Mouse (Mus musculus): ENCODE measurements around the gene Ano10.
"Not testable (repeated sequence)": the region's sequence is repeated elsewhere in the genome, so short reads cannot be mapped to it uniquely, and the experiment has no call there.

The Ano10 gene

DNA sequence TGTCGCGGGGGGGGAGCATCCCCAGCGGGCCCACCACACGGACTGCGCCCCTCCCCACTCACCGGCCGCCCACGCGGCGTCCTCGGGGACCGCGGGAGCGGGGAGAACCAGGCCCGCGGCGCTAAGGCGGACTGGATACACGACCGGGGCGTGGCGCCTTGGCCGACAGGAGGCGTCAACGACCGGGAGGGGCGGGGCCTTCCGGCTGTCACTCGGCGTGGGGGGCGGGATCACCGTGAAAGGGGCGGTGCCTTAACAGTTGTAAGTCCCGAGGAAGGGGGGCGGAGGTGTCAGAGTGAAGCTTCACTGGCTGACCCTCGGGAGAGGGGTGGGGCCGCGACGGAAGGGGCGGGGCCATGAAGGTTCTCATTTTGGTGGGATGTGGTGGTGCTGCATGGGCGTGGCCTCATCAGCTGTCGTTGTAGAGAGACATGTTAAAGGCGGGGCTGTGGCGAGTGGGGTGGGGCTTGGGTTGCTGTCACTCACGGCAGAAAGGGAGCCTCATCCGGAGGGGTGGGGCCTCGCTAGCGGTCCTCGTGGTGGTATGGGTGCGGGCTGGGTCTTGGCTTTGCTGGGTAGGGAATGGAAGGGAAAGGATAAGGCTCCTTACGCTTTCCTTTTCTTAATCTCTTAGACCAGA lies at the start of gene Ano10:
Gene Ano10, minus strand, starts transcription at position 182 of the 640 bp plus-strand sequence.
- DNase-seq, result peak; percentile 98 to 99

DNA sequence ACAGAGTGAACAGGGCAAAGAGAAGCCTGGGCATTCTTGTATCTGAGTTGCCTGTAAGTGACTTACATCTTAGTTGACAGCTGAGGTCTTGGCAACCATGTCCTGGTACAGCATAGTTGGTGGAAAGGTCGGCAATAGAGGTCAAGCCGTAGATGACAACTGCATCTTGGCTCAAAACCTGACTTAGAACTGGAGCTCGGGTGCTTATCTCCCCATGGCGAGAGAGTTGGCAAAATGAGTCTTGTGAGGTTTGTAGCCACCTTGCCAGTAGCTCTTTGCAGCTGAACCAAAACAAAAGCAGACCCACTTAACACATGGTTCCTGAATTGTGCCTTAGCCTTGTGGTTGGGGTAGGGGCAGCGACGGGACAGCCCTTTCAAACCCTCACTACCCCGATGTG lies 49.2 kb upstream of the Ano10 start:
- no peak for DNase-seq

DNA sequence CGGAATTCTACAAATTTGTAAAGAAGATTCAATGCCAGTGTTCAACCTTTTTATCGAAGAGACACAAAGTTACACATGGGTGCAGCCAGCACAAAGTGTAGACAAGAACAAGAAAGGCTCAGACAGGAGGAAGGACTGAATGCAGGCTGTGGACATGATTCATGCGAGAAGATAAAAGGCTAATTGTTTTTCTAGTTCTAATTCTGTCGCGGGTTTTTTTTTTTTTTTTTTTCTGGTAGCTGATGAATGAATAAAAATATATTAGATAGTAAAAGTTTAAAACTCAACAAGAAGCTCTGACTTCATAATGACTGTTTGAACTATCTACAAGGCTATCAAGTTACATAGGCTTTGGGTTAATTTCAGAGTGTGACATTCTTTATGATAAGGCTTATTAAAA lies 45.7 kb upstream of the Ano10 start:
- DNase-seq, result no peak

DNA sequence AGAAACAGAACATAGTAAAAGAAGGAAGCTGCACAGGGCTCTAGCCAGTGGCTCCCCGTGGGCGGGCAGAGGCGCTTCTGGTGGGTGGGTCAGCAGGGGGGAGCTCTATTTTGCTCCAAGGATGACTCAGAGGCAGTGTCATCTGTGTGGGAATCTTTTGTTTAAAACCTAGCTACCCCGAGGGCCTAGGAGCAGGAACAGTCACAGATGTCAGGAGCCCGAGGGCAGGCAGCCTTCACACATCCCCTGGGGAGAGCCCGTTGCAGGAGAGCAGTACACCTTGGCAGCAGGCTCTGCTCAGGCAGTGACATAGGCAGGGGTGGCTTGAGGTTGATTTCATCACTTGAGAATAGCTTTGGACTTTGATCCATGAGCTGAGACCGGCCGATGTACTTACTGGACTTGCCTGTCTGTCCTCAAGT lies 43.3 kb upstream of the Ano10 start:
- peak; percentile 69 to 80 for DNase-seq

DNA sequence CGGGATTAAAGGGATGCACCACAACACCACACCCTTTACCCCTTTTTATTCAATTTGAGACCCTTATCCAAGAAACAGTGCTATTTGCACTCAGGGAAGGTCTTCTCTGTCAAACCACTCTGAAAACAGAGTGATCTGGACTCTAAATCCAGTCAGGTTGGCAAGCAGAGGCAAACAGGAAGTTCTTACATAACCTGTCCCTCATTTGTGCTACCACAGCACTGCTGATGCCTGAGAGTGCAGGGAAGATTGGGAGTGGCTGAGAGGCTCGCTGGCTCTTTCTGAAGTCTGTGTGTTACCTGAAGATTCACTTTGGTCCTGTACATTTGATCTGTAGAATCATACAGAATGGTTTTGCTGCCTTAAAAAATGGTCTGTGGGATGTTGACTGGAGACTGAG lies 42.5 kb upstream of the Ano10 start:
- DNase-seq, result peak; percentile 56 to 66

DNA sequence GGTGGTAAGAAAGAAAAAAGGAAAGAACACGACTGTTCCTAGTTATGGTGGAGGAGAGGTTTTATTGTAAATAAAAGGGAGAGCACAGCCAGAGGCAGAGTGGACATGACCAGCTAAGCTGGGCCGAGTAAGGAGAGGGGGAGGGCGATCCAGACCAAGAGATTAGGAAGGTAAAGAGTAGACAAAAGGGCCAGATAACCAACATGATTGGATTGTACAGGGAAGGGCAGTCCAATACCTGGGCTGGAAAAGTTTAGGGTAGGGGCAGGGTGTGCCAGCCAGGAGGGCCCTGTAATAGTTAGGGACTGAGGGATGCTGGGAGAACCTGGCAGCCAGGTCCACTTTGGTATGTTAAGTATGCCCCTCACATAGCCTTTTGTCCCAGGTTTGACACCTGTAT lies 34.0 kb upstream of the Ano10 start:
- DNase-seq, result no peak

DNA sequence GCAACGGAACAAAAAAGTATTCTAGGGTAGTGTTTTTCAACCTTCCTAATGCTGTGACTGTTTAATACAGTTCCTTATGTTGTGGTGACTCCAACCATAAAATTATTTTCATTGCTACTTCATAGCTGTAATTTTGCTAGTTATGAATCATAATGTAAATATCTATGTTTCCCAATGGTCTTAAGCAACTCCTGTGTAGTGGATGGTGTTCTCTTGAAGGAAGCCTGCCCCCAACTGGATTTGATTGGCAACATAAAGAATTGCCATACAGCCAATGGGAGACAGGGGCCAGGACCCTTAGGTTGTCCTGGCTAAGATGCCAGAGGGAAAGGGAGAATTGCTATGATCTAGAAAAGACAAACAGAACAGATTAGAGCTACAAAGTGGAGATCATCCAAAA lies 31.8 kb upstream of the Ano10 start:
- DNase-seq, result no peak

DNA sequence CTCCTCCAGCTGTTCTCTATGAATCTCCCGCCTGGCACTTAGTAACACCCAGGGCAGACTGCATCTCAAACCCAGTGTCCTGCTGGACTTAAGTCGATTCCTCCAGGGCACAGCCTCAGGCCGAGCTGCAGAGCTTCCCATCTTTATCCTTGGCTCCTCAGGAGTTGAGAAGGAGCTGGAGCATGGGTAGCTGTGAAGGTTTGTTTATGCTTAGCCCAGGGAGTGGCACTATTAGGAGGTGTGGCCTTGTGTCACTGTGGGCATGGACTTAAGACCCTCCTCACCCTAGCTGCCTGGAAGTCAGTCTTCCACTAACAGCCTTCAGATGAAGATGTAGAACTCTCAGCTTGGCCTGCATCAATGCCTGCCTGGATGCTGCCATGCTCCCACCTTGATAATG lies 28.1 kb upstream of the Ano10 start:
- DNase-seq, result no peak

DNA sequence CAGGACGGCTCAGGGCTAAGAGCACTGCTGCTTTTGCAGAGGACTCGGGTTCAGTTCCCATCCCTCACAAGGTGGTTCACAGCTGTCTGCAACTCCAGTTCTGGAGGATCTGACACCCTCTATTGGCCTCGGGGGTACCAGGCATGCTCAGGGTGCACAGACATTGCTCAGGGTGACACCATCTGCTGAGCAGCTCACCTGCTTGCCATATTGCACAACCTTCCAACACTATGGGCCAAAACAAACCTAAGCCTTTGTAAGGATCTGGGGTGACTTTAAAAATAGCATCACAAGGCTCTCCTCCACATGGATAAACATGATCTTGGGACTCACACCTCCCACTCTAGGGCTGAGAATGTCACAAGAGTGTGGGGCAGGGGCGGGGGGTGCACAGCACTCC lies 26.4 kb upstream of the Ano10 start:
- no peak for DNase-seq

DNA sequence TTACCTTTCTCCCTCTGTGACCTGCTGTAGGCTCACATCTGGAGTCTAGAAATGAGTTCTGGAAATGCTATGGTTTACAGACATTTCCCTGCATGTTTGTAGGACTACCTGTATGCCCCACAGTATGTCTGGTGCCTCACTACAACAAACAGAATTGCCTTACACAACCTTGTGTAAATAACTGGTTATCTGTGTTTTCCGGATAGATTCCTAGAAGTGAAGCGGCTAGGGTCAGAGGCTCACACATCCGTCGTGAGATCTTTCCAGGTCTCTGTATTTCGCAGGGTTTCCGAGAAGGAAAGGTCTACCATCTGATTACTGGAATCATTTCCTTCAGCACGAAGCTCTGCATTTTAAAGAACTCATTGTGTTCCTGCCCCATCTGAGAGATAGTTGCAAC lies 22.3 kb upstream of the Ano10 start:
- DNase-seq, result no peak

DNA sequence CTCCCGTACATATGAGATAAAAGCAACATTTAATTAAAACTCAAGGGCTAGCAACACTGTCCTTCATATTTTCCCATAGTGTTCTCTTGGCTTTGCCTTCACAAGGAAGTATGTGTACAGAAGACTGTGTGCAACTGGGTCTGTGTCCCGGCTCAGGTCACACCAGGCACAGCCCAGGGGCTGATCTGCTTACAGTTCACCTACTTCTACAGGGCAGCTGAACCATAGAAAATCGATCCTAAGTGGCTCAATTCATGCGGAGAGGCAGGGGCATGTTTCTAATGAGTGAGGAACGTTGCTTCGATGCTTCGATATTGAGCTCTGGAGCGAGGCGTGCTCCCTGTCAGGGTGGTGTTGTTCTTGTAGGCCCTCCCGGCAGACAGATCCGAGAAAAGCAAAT lies 21.3 kb upstream of the Ano10 start:
- DNase-seq, result no peak

DNA sequence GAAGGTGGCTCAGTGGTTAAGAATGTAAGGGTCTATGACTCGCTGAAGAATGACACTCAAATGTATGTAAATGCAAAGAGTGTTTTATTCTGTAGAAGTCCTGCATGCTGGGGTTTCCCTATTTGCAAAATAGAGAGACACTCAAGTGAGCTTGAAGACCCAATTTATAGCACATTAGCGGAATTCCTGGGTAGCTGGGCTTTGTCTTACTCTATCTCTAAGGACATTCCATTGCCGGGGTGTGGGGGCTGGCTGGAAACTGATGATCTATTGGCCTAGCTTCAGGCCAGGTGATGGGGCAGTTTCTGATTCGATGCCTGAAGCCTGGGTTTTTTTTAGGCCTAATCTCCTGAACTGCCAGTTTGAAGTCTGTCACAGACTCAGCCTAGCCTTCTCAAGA lies 20.7 kb upstream of the Ano10 start:
- no peak for DNase-seq

DNA sequence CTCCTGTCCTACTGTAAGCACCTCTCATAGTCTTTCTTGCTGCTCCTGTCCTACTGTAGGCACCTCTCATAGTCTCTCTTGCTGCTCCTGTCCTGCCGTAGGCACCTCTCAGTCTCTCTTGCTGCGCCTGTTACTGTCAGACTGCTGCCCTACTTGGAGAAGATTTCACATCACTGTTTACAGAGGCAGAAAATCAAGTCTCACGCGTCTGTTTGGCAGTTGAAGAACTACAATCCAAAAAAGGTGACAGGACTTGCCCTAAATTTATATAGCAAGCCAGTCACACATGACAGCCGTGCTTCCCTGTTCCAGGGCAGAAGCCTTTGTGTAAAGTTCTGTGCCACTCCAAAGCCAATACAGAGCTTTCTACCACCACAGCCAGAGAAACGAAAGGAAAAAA lies 20.2 kb upstream of the Ano10 start:
- DNase-seq, result no peak

DNA sequence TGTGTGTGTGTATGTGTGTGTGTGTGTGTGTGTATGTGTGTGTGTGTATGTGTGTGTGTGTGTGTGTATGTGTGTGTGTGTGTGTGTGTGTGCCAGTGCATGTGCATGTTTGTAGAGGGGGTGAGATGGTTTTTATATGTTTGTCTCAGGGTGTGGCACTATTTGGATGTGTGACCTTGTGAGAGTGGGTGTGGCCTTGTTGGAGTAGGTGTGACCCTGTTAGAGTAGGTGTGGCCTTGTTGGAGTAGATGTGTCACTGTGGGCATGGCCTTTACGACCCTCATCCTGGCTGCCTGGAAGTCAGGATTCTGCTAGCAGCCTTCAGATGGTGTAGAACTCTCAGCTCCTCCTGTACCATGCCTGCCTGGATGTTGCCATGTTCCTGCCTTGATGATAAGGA lies 18.9 kb upstream of the Ano10 start:
- DNase-seq, result not testable (repeated sequence)

DNA sequence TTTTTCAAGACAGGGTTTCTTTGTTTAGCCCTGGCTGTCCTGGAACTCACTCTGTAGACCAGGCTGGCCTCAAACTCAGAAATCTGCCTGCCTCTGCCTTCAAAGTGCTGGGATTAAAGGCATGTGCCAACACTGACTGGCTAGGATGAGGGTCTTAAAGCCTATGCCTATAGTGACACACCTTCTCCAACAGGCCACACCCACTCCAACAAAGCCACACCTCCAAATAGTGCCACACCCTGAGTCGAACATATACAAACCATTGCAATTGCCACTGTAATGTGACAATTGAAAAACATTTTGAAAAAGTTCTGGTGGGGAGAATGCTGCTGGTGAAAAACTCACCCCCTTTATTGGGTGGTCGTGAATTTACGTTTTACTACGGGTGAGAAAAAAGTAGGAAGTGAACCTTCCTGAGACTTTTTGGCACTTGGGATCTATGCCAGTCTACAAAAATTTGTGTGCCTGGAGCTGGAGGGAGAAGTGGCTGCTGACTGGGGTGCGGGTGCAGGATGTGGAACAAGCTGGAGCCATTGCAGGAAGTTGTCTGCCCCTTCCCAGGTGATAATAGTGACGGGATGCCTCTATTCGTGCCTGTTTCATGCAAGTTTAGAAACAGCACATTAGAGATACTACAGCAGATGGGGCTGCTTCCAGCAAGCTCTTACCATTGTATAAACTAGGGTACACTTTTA lies 18.2 kb upstream of the Ano10 start:
- DNase-seq, result no peak

DNA sequence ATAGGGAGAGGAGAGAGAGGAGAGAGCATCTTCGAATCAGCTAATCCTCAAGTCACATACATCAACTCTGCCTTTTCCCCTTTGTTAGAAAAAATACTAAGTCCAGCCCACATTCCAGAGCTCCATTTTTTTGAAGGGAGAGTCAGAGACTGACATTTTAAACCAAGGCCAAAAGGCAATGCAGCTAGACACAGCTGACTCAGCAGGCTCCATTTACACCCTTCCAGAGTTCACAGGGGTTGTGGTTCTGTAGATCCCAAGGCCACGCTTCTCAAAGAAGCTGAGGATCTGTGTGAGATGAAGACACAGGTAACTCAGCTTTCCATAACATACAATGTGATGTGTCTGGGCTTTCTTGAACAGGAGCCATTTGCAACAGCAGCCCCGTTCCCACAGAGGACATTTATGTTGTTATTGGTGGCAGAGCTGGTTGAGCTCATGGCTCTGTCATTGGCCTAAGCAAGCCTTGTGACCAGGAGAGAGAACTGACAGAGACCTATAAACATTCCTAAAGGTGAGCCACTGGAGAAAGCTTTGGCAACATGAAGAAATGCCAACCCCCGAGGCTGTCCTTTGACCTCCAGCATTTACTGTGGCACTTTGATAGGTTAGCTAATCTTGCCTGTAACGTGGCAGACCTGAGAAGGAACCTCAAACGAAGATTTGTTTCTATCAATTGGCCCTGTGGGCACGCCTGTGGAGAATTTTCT lies 17.0 kb upstream of the Ano10 start:
- DNase-seq, result peak; percentile 62 to 68

DNA sequence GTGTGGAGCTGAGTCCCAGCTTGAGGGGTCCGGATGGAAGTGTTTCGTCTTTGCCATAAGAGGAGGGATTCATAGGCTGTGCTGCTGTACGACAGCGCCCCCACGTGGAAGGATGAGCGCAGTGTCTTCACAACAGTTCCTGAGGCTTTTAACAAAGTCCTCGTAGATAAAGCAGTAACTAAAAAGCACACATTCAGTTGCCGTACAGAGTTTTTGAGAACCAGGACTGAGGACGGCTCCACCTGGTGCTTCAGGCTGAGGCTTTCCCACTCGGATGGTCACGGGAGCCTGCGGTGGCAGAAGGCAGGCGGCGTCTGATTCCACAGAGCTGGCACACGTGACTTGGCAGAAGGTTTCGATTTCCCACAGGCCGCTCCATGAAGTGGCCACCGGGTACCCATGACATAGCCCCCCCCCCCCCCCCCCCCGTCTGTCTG lies 16.4 kb upstream of the Ano10 start:
- DNase-seq, result peak; percentile 82 to 86

DNA sequence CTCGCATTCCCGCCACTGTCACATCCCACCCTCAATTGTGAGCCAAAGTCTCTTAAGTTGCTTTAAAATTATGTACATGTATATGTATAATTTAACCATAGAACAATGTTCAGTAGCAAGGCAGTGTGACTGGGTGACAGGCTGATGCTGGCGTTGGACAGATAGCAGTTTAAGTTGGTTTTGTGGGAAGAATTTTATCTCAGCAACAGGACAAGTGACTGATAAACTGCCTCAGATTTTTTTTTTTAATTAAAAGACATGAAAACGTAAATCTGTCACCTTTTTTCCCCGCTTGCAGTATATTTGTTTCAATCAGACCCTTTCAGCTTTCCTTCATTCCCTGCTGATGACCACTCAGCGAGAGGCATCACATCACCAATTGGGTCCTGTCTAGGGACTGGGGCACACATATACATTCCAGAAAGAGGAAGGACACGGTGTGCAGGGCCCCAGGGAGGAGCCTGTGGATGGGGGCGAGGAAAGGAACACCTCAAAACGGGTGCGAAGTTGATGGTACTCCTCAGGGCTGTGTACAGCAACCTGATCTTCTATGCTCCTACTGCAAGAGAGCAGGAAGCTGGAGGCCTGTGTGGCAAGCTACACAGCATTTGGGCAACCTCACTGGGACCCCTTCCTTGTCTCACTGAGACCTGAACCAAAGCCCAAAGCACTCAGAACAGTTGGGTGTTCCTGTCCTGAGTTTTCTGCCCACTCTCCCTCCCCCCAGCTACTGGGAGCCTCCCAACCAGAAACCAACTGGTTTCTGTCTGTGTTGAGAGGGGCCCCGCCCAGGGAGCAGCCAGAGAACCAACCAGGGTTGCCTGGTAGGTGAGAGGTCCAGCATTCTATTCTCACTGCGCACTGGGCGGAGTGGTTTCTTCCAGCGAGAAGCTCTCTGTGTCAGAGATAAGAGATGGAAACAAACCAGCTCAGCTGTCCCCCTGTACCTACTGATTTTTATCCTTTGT lies 15.1 kb upstream of the Ano10 start:
- no peak for DNase-seq

DNA sequence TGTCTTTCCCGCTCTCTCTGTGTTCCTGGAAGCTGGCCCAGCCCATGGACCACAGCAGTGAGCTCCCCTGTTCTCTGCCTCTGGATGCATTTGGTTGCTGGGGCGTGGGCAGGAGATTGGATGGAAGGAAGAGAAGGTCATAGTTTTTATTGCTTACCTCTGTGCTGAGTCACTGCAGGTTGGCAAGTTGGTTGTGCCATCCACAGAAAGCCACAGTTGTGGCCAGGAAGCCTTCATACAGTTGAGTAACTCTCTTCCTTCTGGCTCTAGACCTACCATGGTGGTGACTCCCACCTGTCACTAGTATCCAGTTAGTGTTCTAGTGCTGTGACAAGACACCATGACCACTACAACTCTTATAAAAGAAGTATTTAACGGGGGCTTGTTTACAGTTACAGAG lies 11.1 kb upstream of the Ano10 start:
- no peak for DNase-seq

DNA sequence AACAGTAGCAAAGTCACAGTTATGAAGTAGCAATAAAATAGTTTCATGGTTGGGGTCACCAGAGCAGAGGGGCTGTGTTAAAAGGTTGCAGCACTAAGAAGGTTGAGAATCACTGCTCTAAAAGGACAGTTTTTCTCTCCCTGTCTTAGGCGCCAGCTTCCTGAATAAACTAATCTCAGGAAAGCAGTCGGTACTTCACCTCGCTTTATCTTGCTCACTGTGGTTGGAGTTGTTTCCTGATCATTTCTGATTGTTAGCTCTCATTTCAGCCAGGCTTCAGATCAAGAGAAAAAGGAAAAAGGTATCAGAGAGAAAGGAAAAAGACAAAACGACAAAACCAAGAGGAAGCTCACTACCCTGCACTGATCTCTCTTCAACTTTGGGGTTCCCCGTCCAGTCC lies 1.9 kb upstream of the Ano10 start:
- no peak for DNase-seq

DNA sequence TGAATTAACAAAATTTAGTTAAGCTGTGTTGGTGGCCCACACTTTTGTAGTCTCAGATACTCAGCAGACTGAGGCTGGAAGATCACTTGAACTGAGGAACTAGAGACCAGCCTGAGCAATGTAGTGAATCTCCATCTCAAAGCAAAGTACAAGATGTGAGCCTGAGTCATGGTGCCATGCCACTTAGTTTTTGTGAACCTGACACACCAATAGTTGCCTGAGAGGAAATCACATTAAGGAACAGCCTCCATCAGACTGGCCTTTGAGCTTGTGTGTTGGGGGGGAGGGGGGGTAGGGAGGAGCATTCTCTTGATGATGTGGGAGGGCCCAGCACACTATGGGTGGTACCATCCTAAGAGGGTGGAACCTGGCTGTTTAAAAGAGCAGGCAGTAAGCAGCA lies 1.2 kb upstream of the Ano10 start:
- DNase-seq, result no peak

DNA sequence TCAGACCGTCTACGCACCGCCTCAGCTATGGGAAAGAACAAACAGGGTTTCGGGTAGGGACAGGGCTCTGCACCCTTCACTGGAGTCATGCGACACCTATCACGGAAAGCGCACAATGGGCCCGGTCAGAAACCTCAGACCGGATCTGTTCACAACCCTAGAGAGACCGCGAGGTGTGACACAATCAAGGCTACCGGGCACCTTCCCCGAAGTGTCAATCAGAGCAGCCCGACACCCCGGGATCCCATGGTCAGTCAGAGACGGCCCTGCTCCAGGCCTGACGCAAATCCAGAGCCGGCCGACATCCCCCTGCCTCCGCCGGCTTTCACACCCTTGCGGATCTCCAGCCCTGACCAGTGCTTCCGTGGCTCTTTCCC lies 370 bp downstream of the Ano10 start:
- peak in 1 of 2 experiments; percentile 49 for DNase-seq

DNA sequence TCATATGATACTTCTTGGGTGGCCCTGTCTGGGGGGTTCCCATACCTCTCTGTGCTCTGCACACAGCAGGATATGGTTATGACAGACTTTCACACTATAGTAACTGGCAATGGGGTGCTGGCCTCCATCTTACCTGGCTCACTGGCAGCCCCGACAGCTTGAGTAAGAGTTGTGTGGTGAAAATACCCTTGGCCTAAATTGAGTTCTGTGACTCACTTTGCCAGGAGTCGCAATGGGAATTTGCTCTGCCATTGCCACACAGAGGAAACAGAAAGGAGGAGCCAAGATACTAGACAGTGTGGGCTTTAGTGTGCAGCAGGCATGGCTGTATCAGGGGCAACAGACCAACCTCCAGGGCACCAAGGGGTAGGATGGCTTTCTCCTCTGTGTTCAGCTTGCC lies 4.0 kb downstream of the Ano10 start:
- no peak for DNase-seq
